Mouse (Mus musculus) MEL (cell line): ENCODE data around the gene Zfp408. TPM values are rescaled to one million over a fixed set of nuclear protein-coding genes. Genes with fewer than 3 reads are reported as not detected.

Experiments
- DNase-seq: peaks from one replicate; pipeline ENCODE4 v3.0.0; 2011; ENCODE audit warnings: low read depth, low spot score
- H3K27ac ChIP-seq: 2 replicates; pipeline ENCODE4 v1.5.1; 2012; ENCODE audit warnings: low read depth, mild to moderate bottlenecking, control low read depth, low read length, moderate library complexity; ENCODE audit not compliant: control insufficient read depth
- H3K27me3 ChIP-seq, 2 experiments: fragments of 150-350 bp in 1 of 2; sonication (generic) in 1 of 2; 2 replicates each; pipeline ENCODE4 v1.6.1; 2012; ENCODE audit warnings: low read length in 2 of 2, mild to moderate bottlenecking in 2 of 2, improper control_type of control experiment in 1 of 2, moderate library complexity in 1 of 2; ENCODE audit not compliant: insufficient read depth in 2 of 2, control insufficient read depth in 1 of 2
- H3K36me3 ChIP-seq, 2 experiments: 2 replicates each; pipeline ENCODE4 v1.6.1; 2012 to 2014; ENCODE audit warnings: low read length in 2 of 2, improper control_type of control experiment in 1 of 2, inconsistent platforms in 1 of 2, mild to moderate bottlenecking in 1 of 2; ENCODE audit not compliant: insufficient read depth in 2 of 2, control insufficient read depth in 1 of 2
- H3K4me1 ChIP-seq, 2 experiments: fragments of 150-350 bp in 1 of 2; sonication (generic) in 1 of 2; 2 replicates each; pipeline ENCODE4 v1.6.1; 2012; ENCODE audit warnings: low read length in 2 of 2, improper control_type of control experiment in 1 of 2, mild to moderate bottlenecking in 1 of 2; ENCODE audit not compliant: insufficient read depth in 2 of 2, control insufficient read depth in 1 of 2
- H3K4me3 ChIP-seq, 2 experiments: fragments of 150-350 bp in 1 of 2; sonication (generic) in 1 of 2; 2 replicates each; pipeline ENCODE4 v1.5.1; 2012; ENCODE audit warnings: low read depth in 2 of 2, low read length in 2 of 2, mild to moderate bottlenecking in 2 of 2, moderate library complexity in 2 of 2, control low read depth in 1 of 2, improper control_type of control experiment in 1 of 2; ENCODE audit not compliant: control insufficient read depth in 1 of 2, insufficient read depth in 1 of 2
- H3K79me2 ChIP-seq: 2 replicates; pipeline ENCODE4 v1.6.1; 2012; ENCODE audit warnings: mild to moderate bottlenecking, low read length, moderate library complexity; ENCODE audit not compliant: control insufficient read depth, poor library complexity, insufficient read depth
- H3K9ac ChIP-seq: 2 replicates; pipeline ENCODE4 v1.6.1; 2012; ENCODE audit warnings: low read depth, mild to moderate bottlenecking, control low read depth, low read length, moderate library complexity; ENCODE audit not compliant: control insufficient read depth, poor library complexity, severe bottlenecking
- H3K9me3 ChIP-seq: fragments of 150-350 bp; sonication (generic); replicated peaks from 2 replicates; pipeline ENCODE4 v1.6.1; 2012; ENCODE audit warnings: mild to moderate bottlenecking, low read length, improper control_type of control experiment, moderate library complexity; ENCODE audit not compliant: insufficient read depth
- BHLHE40 ChIP-seq: IDR thresholded peaks from 2 replicates; pipeline ENCODE4 v1.6.1; 2012; ENCODE audit warnings: low read depth, mild to moderate bottlenecking, inconsistent platforms, low read length, improper control_type of control experiment, borderline replicate concordance
- CHD2 ChIP-seq: IDR thresholded peaks from 2 replicates; pipeline ENCODE4 v1.6.1; 2011; ENCODE audit warnings: low read length, improper control_type of control experiment
- E2F4 ChIP-seq: IDR thresholded peaks from 2 replicates; pipeline ENCODE4 v1.6.1; 2011; ENCODE audit warnings: low read depth, low read length, improper control_type of control experiment, borderline replicate concordance
- ELF1 ChIP-seq: IDR thresholded peaks from 2 replicates; pipeline ENCODE4 v1.6.1; 2014; ENCODE audit warnings: low read depth, mild to moderate bottlenecking, inconsistent platforms, low read length, improper control_type of control experiment, moderate library complexity
- EP300 ChIP-seq, 2 experiments: IDR thresholded peaks; 2 replicates each; pipeline ENCODE4 v1.6.1; 2011; ENCODE audit warnings: improper control_type of control experiment in 2 of 2, low read length in 2 of 2, low read depth in 1 of 2, mild to moderate bottlenecking in 1 of 2
- ETS1 ChIP-seq: IDR thresholded peaks from 2 replicates; pipeline ENCODE4 v1.6.1; 2012; ENCODE audit warnings: low read depth, mild to moderate bottlenecking, inconsistent platforms, low read length, improper control_type of control experiment, moderate library complexity
- GATA1 ChIP-seq: IDR thresholded peaks from 2 replicates; pipeline ENCODE4 v1.6.1; 2011; ENCODE audit warnings: low read depth, low read length, improper control_type of control experiment
- HCFC1 ChIP-seq: IDR thresholded peaks from 2 replicates; pipeline ENCODE4 v1.6.1; 2012; ENCODE audit warnings: low read depth, mild to moderate bottlenecking, inconsistent platforms, low read length, improper control_type of control experiment, moderate library complexity
- JUND ChIP-seq: IDR thresholded peaks from 2 replicates; pipeline ENCODE4 v1.6.1; 2011; ENCODE audit warnings: low read depth, mild to moderate bottlenecking, improper control_type of control experiment, low read length
- KAT2A ChIP-seq: conservative IDR thresholded peaks from 2 replicates; pipeline ENCODE4 v1.6.1; 2012; ENCODE audit warnings: low read depth, low read length, improper control_type of control experiment, inconsistent platforms
- MEF2A ChIP-seq: IDR thresholded peaks from 2 replicates; pipeline ENCODE4 v1.6.1; 2014; ENCODE audit warnings: low read depth, mild to moderate bottlenecking, inconsistent platforms, low read length, improper control_type of control experiment; ENCODE audit not compliant: poor library complexity, insufficient replicate concordance, severe bottlenecking; ENCODE audit errors: extremely low read depth
- MXI1 ChIP-seq: IDR thresholded peaks from 2 replicates; pipeline ENCODE4 v1.6.1; 2011; ENCODE audit warnings: mild to moderate bottlenecking, low read depth, low read length, improper control_type of control experiment
- NELFE ChIP-seq: IDR thresholded peaks from 2 replicates; pipeline ENCODE4 v1.6.1; 2011; ENCODE audit warnings: low read depth, low read length, improper control_type of control experiment
- NRF1 ChIP-seq: IDR thresholded peaks from 2 replicates; pipeline ENCODE4 v1.6.1; 2014; ENCODE audit warnings: low read depth, mild to moderate bottlenecking, inconsistent platforms, low read length, improper control_type of control experiment, moderate library complexity; ENCODE audit not compliant: poor library complexity, insufficient read depth, severe bottlenecking
- POLR2A ChIP-seq, 2 experiments: IDR thresholded peaks; 2 replicates each; pipeline ENCODE4 v1.6.1; 2011 to 2012; ENCODE audit warnings: low read length in 2 of 2, mild to moderate bottlenecking in 2 of 2, control low read depth in 1 of 2, improper control_type of control experiment in 1 of 2, low read depth in 1 of 2, moderate library complexity in 1 of 2; ENCODE audit not compliant: control insufficient read depth in 1 of 2, insufficient read depth in 1 of 2, poor library complexity in 1 of 2
- POLR2AphosphoS2 ChIP-seq: IDR thresholded peaks from 2 replicates; pipeline ENCODE4 v1.6.1; 2011; ENCODE audit warnings: low read length, improper control_type of control experiment
- POLR2AphosphoS5 ChIP-seq: IDR thresholded peaks from 2 replicates; pipeline ENCODE4 v1.6.1; 2012; ENCODE audit warnings: low read depth, borderline replicate concordance, mild to moderate bottlenecking, inconsistent platforms, low read length, moderate library complexity, mixed read lengths
- RCOR1 ChIP-seq: IDR thresholded peaks from 2 replicates; pipeline ENCODE4 v1.6.1; 2012; ENCODE audit warnings: low read depth, mild to moderate bottlenecking, inconsistent platforms, low read length, improper control_type of control experiment
- SIN3A ChIP-seq: IDR thresholded peaks from 2 replicates; pipeline ENCODE4 v1.6.1; 2012; ENCODE audit warnings: low read length, improper control_type of control experiment, inconsistent platforms
- TBP ChIP-seq: IDR thresholded peaks from 2 replicates; pipeline ENCODE4 v1.8.0; 2011; ENCODE audit warnings: low read depth, low read length, improper control_type of control experiment
- TCF12 ChIP-seq: IDR thresholded peaks from 2 replicates; pipeline ENCODE4 v1.6.1; 2014; ENCODE audit warnings: low read depth, mild to moderate bottlenecking, inconsistent platforms, low read length, improper control_type of control experiment, moderate library complexity
- USF2 ChIP-seq, 2 experiments: IDR thresholded peaks; 2 replicates each; pipeline ENCODE4 v1.6.1; 2011 to 2012; ENCODE audit warnings: improper control_type of control experiment in 2 of 2, low read length in 2 of 2, borderline replicate concordance in 1 of 2, inconsistent platforms in 1 of 2, low read depth in 1 of 2, mild to moderate bottlenecking in 1 of 2; ENCODE audit not compliant: insufficient read depth in 1 of 2
- ZMIZ1 ChIP-seq: IDR thresholded peaks from 2 replicates; pipeline ENCODE4 v1.6.1; 2012; ENCODE audit warnings: low read depth, mild to moderate bottlenecking, inconsistent platforms, low read length, improper control_type of control experiment, moderate library complexity
- polyA plus RNA-seq, 2 experiments: library from polyadenylated mRNA; stranded (reverse) in 1 of 2; unstranded in 1 of 2; fragments of >175 nt in 1 of 2; fragments of >200 nt in 1 of 2; gene quantifications; 2 replicates each; pipeline versions ENCODE4 v1.2.1 to v1.2.4; 2012; ENCODE audit warnings: low replicate concordance in 2 of 2, low read depth in 1 of 2; ENCODE audit not compliant: insufficient read length in 2 of 2, insufficient read depth in 1 of 2, missing spikeins in 1 of 2
- total RNA-seq: library from RNA; depleted of rRNA; stranded (reverse); fragments of 300-350 nt; gene quantifications from 2 replicates; pipeline ENCODE4 v1.2.3, GENCODE M21; 2012

The Zfp408 gene
- total and polyA plus RNA-seq, 3 experiments, result 10.4 to 16.4 TPM; not detected in 1

GRCm38 (mm10) chr2:91642825-91643415 lies 6.7 kb downstream of the Zfp408 start:
- peaks cover 3% of the 10 kb centered on the region; the same call in 1 of the 2 replicates for H3K79me2 ChIP-seq
- H3K9me3 ChIP-seq, result no peaks in the 10 kb centered on the region
- no peak overlapping the region for H3K4me3 ChIP-seq
- no peaks in the 10 kb centered on the region for H3K27me3 ChIP-seq
- no peaks in the 10 kb centered on the region; a peak in 1 of 4 replicates for H3K4me1 ChIP-seq
- DNase-seq, result no peak
- H3K9ac ChIP-seq, result no peak overlapping the region
- no peaks in the 10 kb centered on the region; a peak in 3 of 4 replicates for H3K36me3 ChIP-seq
- TF ChIP-seq E2F4, result no peak
- TF ChIP-seq MEF2A, result no peak
- TF ChIP-seq KAT2A, result no peak
- TF ChIP-seq POLR2AphosphoS2, result no peak
- no peak for TF ChIP-seq TCF12
- no peak for TF ChIP-seq ZMIZ1
- TF ChIP-seq NRF1, result no peak
- no peak for TF ChIP-seq TBP
- no peak for TF ChIP-seq RCOR1
- no peak for TF ChIP-seq NELFE
- TF ChIP-seq POLR2AphosphoS5, result no peak
- TF ChIP-seq POLR2A (IDR thresholded peaks at IDR 0.05; ENCODE audit: control insufficient read depth in 1 of 2, insufficient read depth in 1 of 2, low read depth in 1 of 2, low read length in 2 of 2, poor library complexity in 1 of 2), result no peak
- no peak for TF ChIP-seq GATA1
- TF ChIP-seq MXI1, result no peak
- no peak for TF ChIP-seq EP300 (IDR thresholded peaks at IDR 0.05; ENCODE audit: low read depth in 1 of 2, low read length in 2 of 2)
- TF ChIP-seq SIN3A, result no peak
- no peak for TF ChIP-seq HCFC1
- no peak for TF ChIP-seq USF2 (IDR thresholded peaks at IDR 0.05; ENCODE audit: borderline replicate concordance in 1 of 2, insufficient read depth in 1 of 2, low read depth in 1 of 2, low read length in 2 of 2)
- TF ChIP-seq JUND, result no peak
- no peak overlapping the region for H3K27ac ChIP-seq

GRCm38 (mm10) chr2:91638931-91639330 lies 10.7 kb downstream of the Zfp408 start:
- no peaks in the 10 kb centered on the region for H3K79me2 ChIP-seq
- no peaks in the 10 kb centered on the region for H3K27me3 ChIP-seq
- H3K4me1 ChIP-seq, result peaks cover 15 to 16% of the 10 kb centered on the region in 2 experiments
- peaks cover 0 to 12% of the 10 kb centered on the region in 2 experiments; a peak in 2 of 4 replicates for H3K36me3 ChIP-seq
- no peaks in the 10 kb centered on the region for H3K9me3 ChIP-seq
- H3K4me3 ChIP-seq, result no peak overlapping the region
- H3K27ac ChIP-seq, result no peak overlapping the region
- TF ChIP-seq ELF1 (no peak), CHD2 (no peak), BHLHE40 (no peak), MEF2A (no peak), RCOR1 (no peak), MXI1 (no peak), ETS1 (no peak)
- H3K9ac ChIP-seq, result no peak overlapping the region
- DNase-seq, result no peak
